Mouse (Mus musculus) forebrain, embryonic 12.5 days (tissue): ENCODE results near the gene Smlr1. TPM values are rescaled to one million over a fixed set of nuclear protein-coding genes. Genes with fewer than 3 reads are reported as not detected.

Experiments
- ATAC-seq: fragments of 200-750 bp; cut with Nextera tagmentation; 2 replicates; pipeline ENCODE4 v1.8.0; 2017; ENCODE audit warnings: moderate TSS enrichment; ENCODE audit not compliant: low FRiP score
- H3K27ac ChIP-seq: fragments of 300-500 bp; sonication (generic); 2 replicates; pipeline ENCODE4 v1.5.1; 2016; ENCODE audit warnings: mild to moderate bottlenecking
- H3K27me3 ChIP-seq: fragments of 300-500 bp; sonication (generic); 2 replicates; pipeline ENCODE4 v1.6.1; 2016; ENCODE audit warnings: mild to moderate bottlenecking
- H3K36me3 ChIP-seq: fragments of 300-500 bp; sonication (generic); replicated peaks from 2 replicates; pipeline ENCODE4 v1.6.1; 2016; ENCODE audit warnings: mild to moderate bottlenecking
- H3K4me1 ChIP-seq: fragments of 300-500 bp; sonication (generic); 2 replicates; pipeline ENCODE4 v1.6.1; 2016
- H3K4me2 ChIP-seq: fragments of 300-500 bp; sonication (generic); 2 replicates; pipeline ENCODE4 v1.6.1; 2016; ENCODE audit warnings: mild to moderate bottlenecking, moderate library complexity
- H3K4me3 ChIP-seq: fragments of 300-500 bp; sonication (generic); replicated peaks from 2 replicates; pipeline ENCODE4 v1.5.1; 2016; ENCODE audit warnings: mild to moderate bottlenecking
- H3K9ac ChIP-seq: fragments of 300-500 bp; sonication (generic); 2 replicates; pipeline ENCODE4 v1.6.1; 2016; ENCODE audit warnings: mild to moderate bottlenecking
- H3K9me3 ChIP-seq: fragments of 300-500 bp; sonication (generic); 2 replicates; pipeline ENCODE4 v1.6.1; 2016
- WGBS: fragments of 180-500 bp; shearing (Covaris S2); methylation state at CpG from one replicate; pipeline ENCODE4 v1.1.7; 2016; 5-methylcytosine and 5-hydroxymethylcytosine counted together
- polyA plus RNA-seq: library from polyadenylated mRNA; unstranded; fragments of >200 nt; fragmentation: Nextera tagmentation; extraction: Ambion mirVana; gene quantifications from 2 replicates; pipeline ENCODE4 v1.2.1, GENCODE M21; 2016

Smlr1 gene
- polyA plus RNA-seq, 1 experiment from 2014 or later: not detected

GRCm38 (mm10) chr10:25479716-25480115 is 56.4 kb downstream of the Smlr1 start:
- WGBS: 99% methylated on average over 3 of the region's 3 CpGs
- no peak for ATAC-seq
- Histone ChIP-seq H3K4me2 (no peak overlapping the region), H3K4me1 (no peaks in the 10 kb centered on the region), H3K27ac (no peak overlapping the region), H3K9ac (no peak overlapping the region), H3K4me3 (no peak overlapping the region), H3K36me3 (no peaks in the 10 kb centered on the region; the same call in 1 of the 2 replicates), H3K9me3 (no peaks in the 10 kb centered on the region), H3K27me3 (no peaks in the 10 kb centered on the region)

Other genes starting within 250 kb of the Smlr1 start
- 16.1 and 20.7 TPM in 2 replicates for gene Akap7, start 228.4 kb downstream of the Smlr1 start, polyA plus RNA-seq
- 39.2 and 42.7 TPM in 2 replicates for gene Epb41l2, start 176.5 kb downstream of the Smlr1 start, polyA plus RNA-seq